Mouse (Mus musculus) heart, adult 2 months (tissue): ENCODE results near the gene Rdh5.

Experiments
- CTCF ChIP-seq: fragments of 200-600 bp; IDR thresholded peaks from 2 replicates; pipeline ENCODE4 v1.8.1; 2022; ENCODE audit warnings: antibody characterized with exemption, mild to moderate bottlenecking, moderate library complexity
- EP300 ChIP-seq: fragments of 200-500 bp; IDR thresholded peaks from 2 replicates; pipeline ENCODE4 v1.6.1; 2011; ENCODE audit warnings: low read depth, low read length, control low read depth; ENCODE audit not compliant: insufficient read depth
- POLR2A ChIP-seq: fragments of 200-500 bp; IDR thresholded peaks from 2 replicates; pipeline ENCODE4 v1.6.1; 2011; ENCODE audit warnings: mild to moderate bottlenecking, low read depth, low read length, control low read depth; ENCODE audit not compliant: insufficient read depth

DNA sequence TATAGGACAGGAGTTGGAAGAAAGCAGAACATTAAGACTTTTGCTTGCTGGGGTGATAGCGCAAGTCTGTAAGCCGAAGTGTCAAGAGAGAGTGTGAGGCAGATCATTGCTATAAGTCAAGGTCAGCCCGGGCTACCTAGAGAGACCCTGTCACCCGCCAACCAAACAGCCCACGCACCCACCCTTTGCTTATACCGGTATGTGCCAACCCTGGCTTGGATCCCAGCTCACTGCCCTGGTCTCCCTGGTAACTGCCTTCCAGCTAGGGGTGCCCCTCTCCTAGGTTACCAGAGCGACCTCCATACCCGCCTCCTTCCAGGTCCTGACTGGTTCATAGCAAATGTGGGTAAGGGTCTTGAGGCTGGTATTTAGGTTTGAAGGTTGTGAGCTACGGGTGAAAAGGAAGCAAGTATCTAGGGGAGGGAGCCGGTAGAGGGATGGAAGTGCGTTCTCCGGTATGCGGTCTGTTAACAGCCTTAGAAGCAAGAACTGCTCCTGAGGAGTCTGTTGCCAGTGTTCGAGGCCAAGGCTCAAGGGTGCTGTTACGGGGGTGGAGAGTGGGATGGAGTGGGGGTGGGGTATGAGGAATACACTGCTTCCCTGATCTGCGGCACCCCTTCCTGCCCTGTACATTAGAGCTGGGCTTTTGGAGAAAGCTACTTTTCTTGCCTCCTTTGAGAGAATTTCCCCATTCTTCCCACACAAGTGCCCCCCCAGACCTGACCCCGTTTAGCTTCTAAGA lies 26.6 kb downstream of the Rdh5 start:
- TF ChIP-seq EP300 (no peak), POLR2A (no peak), CTCF (no peak)
